Mouse (Mus musculus) ES-Bruce4 (cell line): ENCODE measurements at regions not wholly inside any gene's neighbourhood (a gene's known extent, or its start where the extent isn't known, plus 50 kb on each side); places are given as distances from the start of the nearest gene placed in this dataset.

Source experiments
- CTCF ChIP-seq: IDR thresholded peaks from one replicate; pipeline ENCODE4 v1.8.1; 2011; ENCODE audit warnings: low read depth, low read length
- POLR2A ChIP-seq: IDR thresholded peaks from one replicate; pipeline ENCODE4 v1.8.1; 2011; ENCODE audit warnings: low read length; ENCODE audit not compliant: insufficient read depth

GRCm38 (mm10) chr8:98651010-98651409 lies 765.3 kb downstream of the Cdh8 start:
- TF ChIP-seq CTCF (no peak), POLR2A (no peak)
